Mouse (Mus musculus) kidney, postnatal 0 days (tissue): Measurements from ENCODE around the gene Lif. TPM values are rescaled to one million over a fixed set of nuclear protein-coding genes. Genes with fewer than 3 reads are reported as not detected.

Experiments used
- ATAC-seq: fragments of 200-750 bp; cut with Nextera tagmentation; replicated peaks from 2 replicates; pipeline ENCODE4 v1.8.0; 2017; ENCODE audit warnings: low read depth, moderate number of reproducible peaks, moderate TSS enrichment, moderate library complexity; ENCODE audit not compliant: low FRiP score
- DNase-seq: peaks from one replicate; pipeline ENCODE4 v3.0.0-alpha.2; 2016; ENCODE audit warnings: low spot score
- H3K27ac ChIP-seq: fragments of 300-500 bp; sonication (generic); 2 replicates; pipeline ENCODE4 v1.5.1; 2014; ENCODE audit warnings: mild to moderate bottlenecking
- H3K27me3 ChIP-seq: fragments of 300-500 bp; sonication (generic); 2 replicates; pipeline ENCODE4 v1.6.1; 2014; ENCODE audit warnings: low read length, mixed read lengths; ENCODE audit not compliant: insufficient read depth
- H3K36me3 ChIP-seq: fragments of 300-500 bp; sonication (generic); 2 replicates; pipeline ENCODE4 v1.6.1; 2014; ENCODE audit warnings: low read length, mixed read lengths; ENCODE audit not compliant: insufficient read depth
- H3K4me1 ChIP-seq: fragments of 300-500 bp; sonication (generic); replicated peaks from 2 replicates; pipeline ENCODE4 v1.6.1; 2014; ENCODE audit warnings: antibody characterized with exemption, low read length, mixed read lengths; ENCODE audit not compliant: insufficient read depth
- H3K4me2 ChIP-seq: fragments of 300-500 bp; sonication (generic); 2 replicates; pipeline ENCODE4 v1.6.1; 2014; ENCODE audit warnings: mild to moderate bottlenecking, low read length, moderate library complexity, mixed read lengths
- H3K4me3 ChIP-seq: fragments of 300-500 bp; sonication (generic); replicated peaks from 2 replicates; pipeline ENCODE4 v1.5.1; 2014; ENCODE audit warnings: low read depth, low read length
- H3K9ac ChIP-seq: fragments of 300-500 bp; sonication (generic); 2 replicates; pipeline ENCODE4 v1.6.1; 2014; ENCODE audit warnings: low read depth, low read length
- H3K9me3 ChIP-seq: fragments of 300-500 bp; sonication (generic); replicated peaks from 2 replicates; pipeline ENCODE4 v1.6.1; 2016; ENCODE audit warnings: low read length, inconsistent platforms, mixed read lengths
- CTCF ChIP-seq: IDR thresholded peaks from 2 replicates; pipeline ENCODE4 v1.5.1; 2016; ENCODE audit warnings: antibody characterized with exemption, low read depth, mild to moderate bottlenecking, moderate library complexity
- WGBS: fragments of 180-500 bp; shearing (Covaris S2); extraction: QIAGEN DNeasy Blood & Tissue Kit; methylation state at CpG from one replicate; pipeline ENCODE4 v1.1.7; 2014; 5-methylcytosine and 5-hydroxymethylcytosine counted together
- polyA plus RNA-seq: library from polyadenylated mRNA; unstranded; fragments of >200 nt; fragmentation: Nextera tagmentation; extraction: Ambion mirVana; gene quantifications from 2 replicates; pipeline ENCODE4 v1.2.1, GENCODE M21; 2015

The Lif gene
- polyA plus RNA-seq, 1 experiment from 2014 or later: 0.11 TPM

GRCm38 (mm10) chr11:4220443-4221400, 36.6 kb upstream of the Lif start:
- Histone ChIP-seq H3K9me3 (no peaks in the 10 kb centered on the region), H3K4me2 (no peak overlapping the region), H3K27me3 (no peaks in the 10 kb centered on the region), H3K36me3 (no peaks in the 10 kb centered on the region), H3K9ac (no peak overlapping the region), H3K27ac (no peak overlapping the region), H3K4me3 (no peak overlapping the region), H3K4me1 (no peaks in the 10 kb centered on the region; the same call in 1 of the 2 replicates)
- DNase-seq (peak; percentile 66), ATAC-seq (no peak)
- peak; percentile 89 for TF ChIP-seq CTCF
- 54% methylated on average over 28 of the region's 28 CpGs for WGBS

GRCm38 (mm10) chr11:4222046-4222950, 35.1 kb upstream of the Lif start:
- H3K27ac ChIP-seq: no peak overlapping the region
- no peak for TF ChIP-seq CTCF
- ATAC-seq (no peak), DNase-seq (no peak)
- no peak overlapping the region for H3K9ac ChIP-seq
- no peaks in the 10 kb centered on the region for H3K9me3 ChIP-seq
- H3K36me3 ChIP-seq: no peaks in the 10 kb centered on the region
- H3K4me3 ChIP-seq: no peak overlapping the region
- no peaks in the 10 kb centered on the region for H3K27me3 ChIP-seq
- 67% methylated on average over 17 of the region's 17 CpGs for WGBS
- H3K4me2 ChIP-seq: no peak overlapping the region
- H3K4me1 ChIP-seq: no peaks in the 10 kb centered on the region; the same call in 1 of the 2 replicates

- Histone ChIP-seq H3K27me3 (no peaks in the 10 kb centered on the region), H3K9me3 (no peaks in the 10 kb centered on the region), H3K4me1 (no peaks in the 10 kb centered on the region), H3K36me3 (no peaks in the 10 kb centered on the region), H3K9ac (no peak overlapping the region), H3K27ac (no peak overlapping the region), H3K4me2 (no peak overlapping the region), H3K4me3 (no peak overlapping the region)
- DNase-seq (no peak), ATAC-seq (no peak)
- 44% methylated on average over 5 of the region's 7 CpGs for WGBS
- TF ChIP-seq CTCF: no peak
These were observed 33.8 kb upstream of the Lif start for GRCm38 (mm10) chr11:4223393-4224188.

GRCm38 (mm10) chr11:4224223-4224622, 33.1 kb upstream of the Lif start:
- WGBS: 62% methylated on average over 2 of the region's 2 CpGs
- no peaks in the 10 kb centered on the region for H3K27me3 ChIP-seq
- H3K4me2 ChIP-seq: no peak overlapping the region
- no peak overlapping the region for H3K9ac ChIP-seq
- TF ChIP-seq CTCF: no peak
- ATAC-seq: no peak
- no peaks in the 10 kb centered on the region for H3K9me3 ChIP-seq
- no peak overlapping the region for H3K27ac ChIP-seq
- DNase-seq: no peak
- H3K4me3 ChIP-seq: no peak overlapping the region
- H3K4me1 ChIP-seq: no peaks in the 10 kb centered on the region
- H3K36me3 ChIP-seq: no peaks in the 10 kb centered on the region

- Histone ChIP-seq H3K36me3 (no peaks in the 10 kb centered on the region), H3K4me1 (no peaks in the 10 kb centered on the region), H3K27ac (no peak overlapping the region), H3K9me3 (no peaks in the 10 kb centered on the region), H3K4me2 (no peak overlapping the region), H3K27me3 (no peaks in the 10 kb centered on the region), H3K4me3 (no peak overlapping the region), H3K9ac (no peak overlapping the region)
- DNase-seq: no peak
- no peak for TF ChIP-seq CTCF
- no peak for ATAC-seq
- WGBS: 75% methylated on average over 5 of the region's 5 CpGs
These were observed 30.6 kb upstream of the Lif start for GRCm38 (mm10) chr11:4226569-4227325.
